Mouse (Mus musculus) limb, embryonic 15.5 days (tissue): ENCODE results near the gene Gm42421. TPM values are rescaled to one million over a fixed set of nuclear protein-coding genes. Genes with fewer than 3 reads are reported as not detected.

Source experiments
- ATAC-seq: fragments of 200-750 bp; cut with Nextera tagmentation; 2 replicates; pipeline ENCODE4 v1.8.0; 2017; ENCODE audit warnings: low read depth, moderate TSS enrichment; ENCODE audit not compliant: insufficient number of reproducible peaks, low FRiP score, low TSS enrichment
- H3K27ac ChIP-seq: fragments of 300-500 bp; sonication (generic); 2 replicates; pipeline ENCODE4 v1.5.1; 2015; ENCODE audit warnings: moderate library complexity, mild to moderate bottlenecking, inconsistent platforms
- H3K27me3 ChIP-seq: fragments of 300-500 bp; sonication (generic); 2 replicates; pipeline ENCODE4 v1.6.1; 2015; ENCODE audit warnings: inconsistent platforms
- H3K36me3 ChIP-seq: fragments of 300-500 bp; sonication (generic); 2 replicates; pipeline ENCODE4 v1.6.1; 2015; ENCODE audit warnings: inconsistent platforms
- H3K4me1 ChIP-seq: fragments of 300-500 bp; sonication (generic); 2 replicates; pipeline ENCODE4 v1.6.1; 2015; ENCODE audit warnings: inconsistent platforms
- H3K4me2 ChIP-seq: fragments of 300-500 bp; sonication (generic); 2 replicates; pipeline ENCODE4 v1.6.1; 2015; ENCODE audit warnings: mild to moderate bottlenecking, inconsistent platforms
- H3K4me3 ChIP-seq: fragments of 300-500 bp; sonication (generic); 2 replicates; pipeline ENCODE4 v1.5.1; 2015; ENCODE audit warnings: mild to moderate bottlenecking, inconsistent platforms
- H3K9ac ChIP-seq: fragments of 300-500 bp; sonication (generic); 2 replicates; pipeline ENCODE4 v1.6.1; 2015; ENCODE audit warnings: inconsistent platforms
- H3K9me3 ChIP-seq: fragments of 300-500 bp; sonication (generic); 2 replicates; pipeline ENCODE4 v1.6.1; 2016; ENCODE audit warnings: inconsistent platforms
- WGBS: fragments of 180-500 bp; shearing (Covaris S2); methylation state at CpG from one replicate; pipeline ENCODE4 v1.1.7; 2015; 5-methylcytosine and 5-hydroxymethylcytosine counted together
- polyA plus RNA-seq: library from polyadenylated mRNA; unstranded; fragments of >200 nt; fragmentation: Nextera tagmentation; extraction: Ambion mirVana; gene quantifications from 2 replicates; pipeline ENCODE4 v1.2.1, GENCODE M21; 2015

Gm42421 gene
- polyA plus RNA-seq, 1 experiment from 2014 or later, result 0.70 TPM

- H3K27me3 ChIP-seq, result no peaks in the 10 kb centered on the region
- no peaks in the 10 kb centered on the region for H3K9me3 ChIP-seq
- H3K36me3 ChIP-seq, result peaks cover 55% of the 10 kb centered on the region
- 91% methylated on average over 9 of the region's 9 CpGs for WGBS
- no peak overlapping the region for H3K4me3 ChIP-seq
- peaks cover under 1% of the 10 kb centered on the region; the same call in 1 of the 2 replicates for H3K4me1 ChIP-seq
- no peak overlapping the region for H3K4me2 ChIP-seq
- no peak overlapping the region for H3K9ac ChIP-seq
- no peak for ATAC-seq
- no peak overlapping the region for H3K27ac ChIP-seq
These were observed 11.8 kb upstream of the Gm42421 start for GRCm38 (mm10) chr5:143916221-143916620.

- Histone ChIP-seq H3K27ac (no peak overlapping the region), H3K9me3 (no peaks in the 10 kb centered on the region), H3K4me1 (no peaks in the 10 kb centered on the region), H3K36me3 (peaks cover 63% of the 10 kb centered on the region), H3K9ac (no peak overlapping the region), H3K27me3 (no peaks in the 10 kb centered on the region), H3K4me3 (no peak overlapping the region), H3K4me2 (no peak overlapping the region)
- WGBS, result 43% methylated on average over 5 of the region's 5 CpGs
- ATAC-seq, result no peak
These were observed 10.6 kb upstream of the Gm42421 start for GRCm38 (mm10) chr5:143917418-143917817.

- H3K36me3 ChIP-seq, result peaks cover 70% of the 10 kb centered on the region
- no peak overlapping the region for H3K27ac ChIP-seq
- no peak overlapping the region for H3K9ac ChIP-seq
- ATAC-seq, result no peak
- no peak overlapping the region for H3K4me3 ChIP-seq
- no peak overlapping the region for H3K4me2 ChIP-seq
- 89% methylated on average over 3 of the region's 3 CpGs for whole genome bisulfite sequencing
- no peaks in the 10 kb centered on the region for H3K9me3 ChIP-seq
- no peaks in the 10 kb centered on the region for H3K27me3 ChIP-seq
- no peaks in the 10 kb centered on the region for H3K4me1 ChIP-seq
These were observed 9.9 kb upstream of the Gm42421 start for GRCm38 (mm10) chr5:143918120-143918519.

GRCm38 (mm10) chr5:143924781-143925452 is 3.1 kb upstream of the Gm42421 start:
- WGBS, result 89% methylated on average over 6 of the region's 6 CpGs
- H3K4me1 ChIP-seq, result no peaks in the 10 kb centered on the region; the same call in 1 of the 2 replicates
- no peak overlapping the region for H3K27ac ChIP-seq

GRCm38 (mm10) chr5:143929291-143929690 is 1.3 kb downstream of the Gm42421 start:
- 89% methylated on average over 4 of the region's 4 CpGs for WGBS
- no peak overlapping the region for H3K9ac ChIP-seq
- no peak overlapping the region for H3K4me2 ChIP-seq
- H3K27ac ChIP-seq, result no peak overlapping the region
- no peak for ATAC-seq
- H3K9me3 ChIP-seq, result no peaks in the 10 kb centered on the region
- H3K4me1 ChIP-seq, result peaks cover 3% of the 10 kb centered on the region; the same call in 1 of the 2 replicates
- H3K27me3 ChIP-seq, result no peaks in the 10 kb centered on the region
- no peak overlapping the region for H3K4me3 ChIP-seq
- H3K36me3 ChIP-seq, result peaks cover 72% of the 10 kb centered on the region

More at GRCm38 (mm10) chr5:143924781-143925452, 3.1 kb upstream of the Gm42421 start:
- no peaks in the 10 kb centered on the region for H3K9me3 ChIP-seq
- H3K4me2 ChIP-seq, result no peak overlapping the region
- H3K9ac ChIP-seq, result no peak overlapping the region
- no peak for ATAC-seq
- H3K36me3 ChIP-seq, result peaks cover 82% of the 10 kb centered on the region
- no peak overlapping the region for H3K4me3 ChIP-seq
- no peaks in the 10 kb centered on the region for H3K27me3 ChIP-seq

GRCm38 (mm10) chr5:143930656-143931055 is 2.7 kb downstream of the Gm42421 start:
- H3K9me3 ChIP-seq, result no peaks in the 10 kb centered on the region
- peaks cover 3% of the 10 kb centered on the region; the same call in 1 of the 2 replicates for H3K4me1 ChIP-seq
- no peaks in the 10 kb centered on the region for H3K27me3 ChIP-seq
- no peak overlapping the region for H3K27ac ChIP-seq
- 92% methylated on average over 12 of the region's 12 CpGs for WGBS
- H3K9ac ChIP-seq, result no peak overlapping the region
- H3K36me3 ChIP-seq, result peaks cover 58% of the 10 kb centered on the region
- H3K4me2 ChIP-seq, result no peak overlapping the region
- no peak overlapping the region for H3K4me3 ChIP-seq
- no peak for ATAC-seq

GRCm38 (mm10) chr5:143931863-143932580 is 4.0 kb downstream of the Gm42421 start:
- Histone ChIP-seq H3K9ac (no peak overlapping the region), H3K4me2 (no peak overlapping the region), H3K27me3 (no peaks in the 10 kb centered on the region), H3K4me3 (no peak overlapping the region), H3K4me1 (peaks cover 3% of the 10 kb centered on the region; the same call in 1 of the 2 replicates), H3K27ac (no peak overlapping the region), H3K9me3 (no peaks in the 10 kb centered on the region), H3K36me3 (peaks cover 45% of the 10 kb centered on the region)
- no peak; the same call in 1 of the 2 replicates for ATAC-seq
- 82% methylated on average over 6 of the region's 6 CpGs for WGBS

- 19% methylated on average over 8 of the region's 8 CpGs for WGBS
- no peak within 1 kb of the TSS for H3K4me3 ChIP-seq
- H3K4me1 ChIP-seq, result peaks cover 3% of the 10 kb centered on the region; the same call in 1 of the 2 replicates
- H3K27ac ChIP-seq, result no peak within 1 kb of the TSS
- H3K9me3 ChIP-seq, result no peaks in the 10 kb centered on the region
- peaks cover 40% of the 10 kb centered on the region for H3K36me3 ChIP-seq
- H3K9ac ChIP-seq, result no peak within 1 kb of the TSS
- no peak for ATAC-seq
- no peaks in the 10 kb centered on the region for H3K27me3 ChIP-seq
- H3K4me2 ChIP-seq, result no peak within 1 kb of the TSS
These were observed 4.9 kb downstream of the Gm42421 start, which contains the start of gene Rsph10b for GRCm38 (mm10) chr5:143932831-143933230. Gene Rsph10b, plus strand, starts transcription at chr5:143933035.

GRCm38 (mm10) chr5:143933414-143933813 is 5.4 kb downstream of the Gm42421 start:
- WGBS, result 87% methylated on average over 11 of the region's 11 CpGs
- Histone ChIP-seq H3K9me3 (no peaks in the 10 kb centered on the region), H3K9ac (no peak overlapping the region), H3K4me2 (no peak overlapping the region), H3K4me3 (no peak overlapping the region), H3K36me3 (peaks cover 35% of the 10 kb centered on the region), H3K27ac (no peak overlapping the region), H3K4me1 (peaks cover 3% of the 10 kb centered on the region; the same call in 1 of the 2 replicates), H3K27me3 (no peaks in the 10 kb centered on the region)
- no peak for ATAC-seq

GRCm38 (mm10) chr5:143933875-143934274 is 5.9 kb downstream of the Gm42421 start:
- no peaks in the 10 kb centered on the region for H3K27me3 ChIP-seq
- no peak overlapping the region for H3K27ac ChIP-seq
- H3K4me3 ChIP-seq, result no peak overlapping the region
- H3K36me3 ChIP-seq, result peaks cover 31% of the 10 kb centered on the region
- H3K9me3 ChIP-seq, result no peaks in the 10 kb centered on the region
- no peak overlapping the region for H3K9ac ChIP-seq
- peaks cover 3% of the 10 kb centered on the region; the same call in 1 of the 2 replicates for H3K4me1 ChIP-seq
- ATAC-seq, result no peak
- WGBS, result 87% methylated on average over 1 of the region's 1 CpGs
- H3K4me2 ChIP-seq, result no peak overlapping the region

GRCm38 (mm10) chr5:143936156-143936555 is 8.2 kb downstream of the Gm42421 start:
- no peaks in the 10 kb centered on the region for H3K27me3 ChIP-seq
- ATAC-seq, result no peak
- H3K4me1 ChIP-seq, result peaks cover 3% of the 10 kb centered on the region; the same call in 1 of the 2 replicates
- 80% methylated on average over 9 of the region's 9 CpGs for WGBS
- no peak overlapping the region for H3K27ac ChIP-seq
- H3K4me3 ChIP-seq, result no peak overlapping the region
- H3K36me3 ChIP-seq, result peaks cover 10% of the 10 kb centered on the region
- H3K4me2 ChIP-seq, result no peak overlapping the region
- H3K9me3 ChIP-seq, result no peaks in the 10 kb centered on the region
- H3K9ac ChIP-seq, result no peak overlapping the region

- H3K27ac ChIP-seq, result no peak overlapping the region
- H3K9me3 ChIP-seq, result no peaks in the 10 kb centered on the region
- H3K4me2 ChIP-seq, result no peak overlapping the region
- no peaks in the 10 kb centered on the region for H3K4me1 ChIP-seq
- no peak for ATAC-seq
- H3K4me3 ChIP-seq, result no peak overlapping the region
- 21% methylated on average over 10 of the region's 10 CpGs for WGBS
- H3K9ac ChIP-seq, result no peak overlapping the region
- H3K36me3 ChIP-seq, result no peaks in the 10 kb centered on the region
- no peaks in the 10 kb centered on the region for H3K27me3 ChIP-seq
These were observed 13.6 kb downstream of the Gm42421 start for GRCm38 (mm10) chr5:143941588-143941987.
